Mouse (Mus musculus) heart, adult 11 months (tissue): Measurements from ENCODE around the gene Rhot2.
"Not testable (repeated sequence)": the region's sequence is repeated elsewhere in the genome, so short reads cannot be mapped to it uniquely, and the experiment has no call there.

Experiments
- DNase-seq: peaks from one replicate; pipeline ENCODE4 v3.0.0; 2022

Rhot2 gene

GRCm38 (mm10) chr17:25874148-25874720, 29.6 kb upstream of the Rhot2 start:
- no peak for DNase-seq

- DNase-seq, result peak; percentile 92
These were observed 28.9 kb upstream of the Rhot2 start for GRCm38 (mm10) chr17:25873405-25874147.

GRCm38 (mm10) chr17:25872676-25873075, 28.0 kb upstream of the Rhot2 start:
- no peak for DNase-seq

- not testable (repeated sequence) for DNase-seq
These were observed 26.9 kb upstream of the Rhot2 start for GRCm38 (mm10) chr17:25871566-25871965.

- peak; percentile 87 for DNase-seq
These were observed 25.3 kb upstream of the Rhot2 start for GRCm38 (mm10) chr17:25869954-25870353.

GRCm38 (mm10) chr17:25869498-25869897, 24.8 kb upstream of the Rhot2 start:
- no peak for DNase-seq

GRCm38 (mm10) chr17:25868601-25869191, 24.0 kb upstream of the Rhot2 start, which contains the start of gene Mcrip2:
TSS of gene Mcrip2 (minus strand) at chr17:25868764.
- peak; percentile 99 for DNase-seq

- peak; percentile 98 for DNase-seq
These were observed 23.4 kb upstream of the Rhot2 start for GRCm38 (mm10) chr17:25867836-25868600.

- DNase-seq, result no peak
These were observed 22.8 kb upstream of the Rhot2 start for GRCm38 (mm10) chr17:25867509-25867835.

GRCm38 (mm10) chr17:25866172-25866571, 21.5 kb upstream of the Rhot2 start:
- DNase-seq, result peak; percentile 96

- no peak for DNase-seq
These were observed 20.6 kb upstream of the Rhot2 start for GRCm38 (mm10) chr17:25865288-25865687.

- DNase-seq, result no peak
These were observed 19.7 kb upstream of the Rhot2 start for GRCm38 (mm10) chr17:25864311-25864710.

GRCm38 (mm10) chr17:25863681-25864080, 19.0 kb upstream of the Rhot2 start:
- DNase-seq, result no peak

- no peak for DNase-seq
These were observed 17.3 kb upstream of the Rhot2 start for GRCm38 (mm10) chr17:25861704-25862612.

GRCm38 (mm10) chr17:25860832-25861703, 16.4 kb upstream of the Rhot2 start, which contains the start of gene Wdr90:
TSS of gene Wdr90 (minus strand) at chr17:25861501.
- peak; percentile 99 for DNase-seq

GRCm38 (mm10) chr17:25860229-25860628, 15.6 kb upstream of the Rhot2 start:
- DNase-seq, result no peak

- DNase-seq, result no peak
These were observed 835 bp downstream of the Rhot2 start for GRCm38 (mm10) chr17:25843636-25844395.

- DNase-seq, result no peak
These were observed 1.5 kb downstream of the Rhot2 start for GRCm38 (mm10) chr17:25843122-25843521.

GRCm38 (mm10) chr17:25842509-25842908, 2.1 kb downstream of the Rhot2 start:
- no peak for DNase-seq

- DNase-seq, result peak; percentile 91
These were observed 3.4 kb downstream of the Rhot2 start, which contains the start of gene Gm20683 for GRCm38 (mm10) chr17:25841117-25841880. TSS of gene Gm20683 (minus strand) at chr17:25841763.
